Mouse (Mus musculus) left cerebral cortex, adult 11 months (tissue): ENCODE measurements at regions not wholly inside any gene's neighbourhood (a gene's known extent, or its start where the extent isn't known, plus 50 kb on each side); places are given as distances from the start of the nearest gene placed in this dataset.

ENCODE experiments used
- DNase-seq: peaks from one replicate; pipeline ENCODE4 v3.0.0; 2022; ENCODE audit warnings: low spot score

- DNase-seq, result peak; percentile 2
These were observed 229.5 kb upstream of the Mamld1 start for GRCm38 (mm10) chrX:70820518-70820917.

- DNase-seq, result no peak
These were observed 232.3 kb upstream of the Mamld1 start for GRCm38 (mm10) chrX:70817771-70818170.

DNA sequence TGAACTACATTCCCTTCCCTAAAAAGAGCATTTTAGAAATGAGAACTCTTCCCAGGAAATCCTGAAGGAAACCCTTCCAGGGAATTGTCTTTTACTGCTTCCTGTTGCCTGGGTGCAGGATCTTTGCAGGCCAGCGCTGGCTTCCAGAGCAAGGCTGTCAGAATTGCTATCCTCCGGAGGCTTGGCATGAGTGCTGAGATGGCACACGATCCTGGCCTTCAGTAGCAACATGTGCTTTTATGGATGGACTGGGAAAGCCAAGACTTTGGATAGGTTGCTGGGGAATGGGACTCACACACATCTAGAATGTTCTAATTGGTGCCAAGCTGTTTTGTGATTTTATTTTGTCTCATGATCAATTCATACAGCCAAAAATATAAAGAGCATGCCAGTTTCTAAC is 233.4 kb upstream of the Mamld1 start:
- DNase-seq, result no peak

DNA sequence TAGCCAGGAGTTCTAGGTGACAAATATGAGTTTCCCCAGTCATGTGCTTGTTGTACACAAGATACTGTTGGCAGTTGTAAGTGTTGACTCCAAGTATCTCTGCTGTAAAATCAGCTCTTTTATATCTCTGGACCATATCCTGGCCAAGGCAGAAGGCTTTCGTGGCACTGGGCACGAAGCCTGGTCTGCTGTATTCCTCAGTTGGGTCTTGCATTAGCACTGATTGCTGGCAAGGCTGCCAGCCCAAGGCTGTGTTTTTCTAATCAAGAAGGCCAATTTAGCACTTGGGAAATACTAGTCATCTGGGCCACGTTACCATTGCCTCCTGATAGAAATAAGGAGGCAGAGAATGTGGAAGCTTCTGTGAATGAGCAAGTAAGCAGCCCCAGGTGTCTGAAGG is 258.3 kb upstream of the Mamld1 start:
- no peak for DNase-seq

GRCm38 (mm10) chrX:70762862-70763261 is 285.9 kb upstream of the Tmem185a start:
- no peak for DNase-seq

DNA sequence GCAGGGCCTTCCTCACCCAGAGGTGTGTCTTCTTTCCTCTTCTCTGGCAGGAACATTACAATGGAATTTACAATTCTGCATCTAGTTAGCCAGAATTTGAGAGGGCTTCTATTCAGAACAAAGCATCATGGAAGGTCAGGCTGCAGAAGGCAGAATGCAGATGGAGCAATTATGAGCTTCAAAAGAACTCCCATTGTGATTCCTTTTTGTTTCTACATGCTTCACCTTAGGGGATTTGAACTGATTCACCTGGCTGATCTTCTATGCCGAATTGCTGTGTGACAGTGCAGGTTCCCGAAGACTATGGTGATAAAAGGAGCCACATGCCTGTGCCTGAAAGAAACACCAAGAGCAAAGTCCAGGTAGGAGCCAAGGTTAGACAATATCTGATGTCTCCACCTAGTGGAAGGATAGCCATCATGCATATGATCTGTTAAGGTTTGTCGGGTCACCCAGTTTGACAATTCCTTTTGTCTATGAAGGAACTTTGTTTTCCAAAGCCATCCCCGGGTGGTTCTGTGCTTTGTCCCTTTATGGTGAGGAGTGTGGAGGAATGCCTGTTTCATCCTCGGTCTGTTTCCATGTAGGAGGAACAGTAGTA is 236.1 kb upstream of the Tmem185a start:
- DNase-seq, result no peak

DNA sequence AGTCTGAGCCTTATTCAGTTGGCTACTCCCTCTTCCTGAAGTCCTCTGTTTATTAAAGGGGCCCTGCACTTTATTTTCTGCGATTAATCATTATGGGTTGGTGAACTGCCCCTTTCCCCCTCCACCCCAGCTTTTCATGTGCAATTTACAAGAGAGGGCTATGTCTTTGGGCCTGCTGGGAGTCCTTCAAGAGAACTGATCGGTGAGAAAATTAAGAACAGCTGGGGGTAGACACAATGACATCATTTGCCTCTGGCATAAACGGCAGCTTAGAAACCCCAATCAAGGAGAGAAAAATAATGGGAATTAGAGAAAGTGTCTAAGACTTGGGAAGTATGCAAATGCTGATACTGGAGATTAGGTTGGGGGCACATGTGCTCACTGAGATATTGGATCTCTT is 205.2 kb upstream of the Tmem185a start:
- DNase-seq, result no peak

DNA sequence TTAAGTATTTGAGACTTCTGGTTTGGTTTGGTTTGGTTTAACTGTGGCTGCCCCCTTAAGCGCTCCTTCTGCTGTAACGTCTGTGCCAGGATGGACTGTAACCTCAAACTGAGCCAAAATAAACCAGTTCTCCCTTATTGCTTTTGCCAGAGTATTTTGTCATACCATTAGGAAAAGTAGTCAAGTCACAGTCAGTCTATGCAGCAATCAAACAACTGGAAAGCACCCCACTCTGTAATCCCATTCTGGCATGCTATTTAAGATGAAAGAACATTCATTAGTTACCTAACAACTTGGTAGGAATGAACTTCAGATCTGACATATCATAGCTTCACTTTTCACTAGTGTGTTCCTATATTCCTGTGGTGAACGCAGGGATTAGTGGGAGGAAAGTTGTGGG is 190.1 kb upstream of the Tmem185a start:
- DNase-seq, result no peak
